Mouse (Mus musculus) limb, embryonic 14.5 days (tissue): Measurements from ENCODE around the gene Cfap61. TPM values are rescaled to one million over a fixed set of nuclear protein-coding genes. Genes with fewer than 3 reads are reported as not detected.

ENCODE experiments used
- ATAC-seq: fragments of 200-750 bp; cut with Nextera tagmentation; 2 replicates; pipeline ENCODE4 v1.8.0; 2017; ENCODE audit warnings: low read depth, moderate number of reproducible peaks, moderate TSS enrichment; ENCODE audit not compliant: low FRiP score
- DNase-seq: peaks from one replicate; pipeline ENCODE4 v3.0.0-alpha.2; 2015; ENCODE audit warnings: low spot score
- H3K27ac ChIP-seq: fragments of 300-500 bp; sonication (generic); replicated peaks from 2 replicates; pipeline ENCODE4 v1.5.1; 2014; ENCODE audit warnings: low read depth, mild to moderate bottlenecking, low read length, moderate library complexity, mixed read lengths
- H3K27me3 ChIP-seq: fragments of 300-500 bp; sonication (generic); 2 replicates; pipeline ENCODE4 v1.6.1; 2014; ENCODE audit warnings: low read length, mixed read lengths; ENCODE audit not compliant: control insufficient read depth, insufficient read depth
- H3K36me3 ChIP-seq: fragments of 300-500 bp; sonication (generic); 2 replicates; pipeline ENCODE4 v1.6.1; 2014; ENCODE audit warnings: mild to moderate bottlenecking, low read length, moderate library complexity, mixed read lengths; ENCODE audit not compliant: control insufficient read depth, insufficient read depth
- H3K4me1 ChIP-seq: fragments of 300-500 bp; sonication (generic); 2 replicates; pipeline ENCODE4 v1.6.1; 2014; ENCODE audit warnings: antibody characterized with exemption, low read length, mixed read lengths; ENCODE audit not compliant: control insufficient read depth, insufficient read depth
- H3K4me2 ChIP-seq: fragments of 300-500 bp; sonication (generic); replicated peaks from 2 replicates; pipeline ENCODE4 v1.6.1; 2014; ENCODE audit warnings: low read depth, mild to moderate bottlenecking, low read length, moderate library complexity; ENCODE audit not compliant: severe bottlenecking
- H3K4me3 ChIP-seq: fragments of 300-500 bp; sonication (generic); replicated peaks from 2 replicates; pipeline ENCODE4 v1.5.1; 2014; ENCODE audit warnings: low read length
- H3K9ac ChIP-seq: fragments of 300-500 bp; sonication (generic); 2 replicates; pipeline ENCODE4 v1.6.1; 2014; ENCODE audit warnings: mild to moderate bottlenecking, low read depth, low read length, moderate library complexity; ENCODE audit not compliant: severe bottlenecking
- H3K9me3 ChIP-seq: fragments of 300-500 bp; sonication (generic); 2 replicates; pipeline ENCODE4 v1.6.1; 2016; ENCODE audit warnings: low read length; ENCODE audit not compliant: control insufficient read depth
- POLR2A ChIP-seq: fragments of 200-500 bp; IDR thresholded peaks from 2 replicates; pipeline ENCODE4 v1.8.0; 2012; ENCODE audit warnings: inconsistent platforms, mild to moderate bottlenecking, moderate library complexity, borderline replicate concordance; ENCODE audit not compliant: insufficient read depth, insufficient read length; ENCODE audit errors: extremely low read depth
- WGBS: fragments of 180-500 bp; shearing (Covaris S2); extraction: QIAGEN DNeasy Blood & Tissue Kit; methylation state at CpG from one replicate; pipeline ENCODE4 v1.1.7; 2014; 5-methylcytosine and 5-hydroxymethylcytosine counted together
- polyA plus RNA-seq, 2 experiments: library from polyadenylated mRNA; depleted of rRNA in 1 of 2; stranded (reverse) in 1 of 2; unstranded in 1 of 2; fragments of >200 nt; fragmentation: Nextera tagmentation in 1 of 2; extraction: Ambion mirVana in 1 of 2; gene quantifications; 2 replicates each; pipeline versions ENCODE4 v1.2.1 to v1.2.3; 2012 to 2014

Gene Cfap61
- polyA plus RNA-seq, 2 experiments, result 0.15 TPM; not detected in 1

DNA sequence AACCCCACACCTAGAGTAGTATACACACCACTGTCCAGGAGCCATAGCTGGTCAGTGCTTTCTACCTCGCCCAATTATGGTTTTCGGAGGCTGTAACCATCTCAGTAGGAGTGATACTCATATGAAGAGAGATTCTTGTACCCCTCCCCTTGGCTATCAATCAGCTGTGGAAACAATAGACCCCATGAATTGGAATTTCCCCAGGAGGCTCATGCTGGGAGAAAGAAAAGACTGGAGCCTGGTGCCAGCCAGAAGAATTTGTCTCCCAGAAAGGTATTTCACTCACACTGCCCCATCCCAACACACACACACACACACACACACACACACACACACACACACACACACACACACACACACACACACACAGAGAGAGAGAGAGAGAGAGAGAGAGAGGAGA, 55.9 kb downstream of the Cfap61 start:
- Histone ChIP-seq H3K36me3 (no peaks in the 10 kb centered on the region), H3K9me3 (no peaks in the 10 kb centered on the region), H3K4me3 (no peak overlapping the region), H3K27me3 (no peaks in the 10 kb centered on the region), H3K27ac (no peak overlapping the region), H3K9ac (no peak overlapping the region), H3K4me1 (no peaks in the 10 kb centered on the region), H3K4me2 (no peak overlapping the region)
- 72% methylated on average over 2 of the region's 2 CpGs for WGBS
- TF ChIP-seq POLR2A, result no peak
- DNase-seq (no peak), ATAC-seq (no peak)

DNA sequence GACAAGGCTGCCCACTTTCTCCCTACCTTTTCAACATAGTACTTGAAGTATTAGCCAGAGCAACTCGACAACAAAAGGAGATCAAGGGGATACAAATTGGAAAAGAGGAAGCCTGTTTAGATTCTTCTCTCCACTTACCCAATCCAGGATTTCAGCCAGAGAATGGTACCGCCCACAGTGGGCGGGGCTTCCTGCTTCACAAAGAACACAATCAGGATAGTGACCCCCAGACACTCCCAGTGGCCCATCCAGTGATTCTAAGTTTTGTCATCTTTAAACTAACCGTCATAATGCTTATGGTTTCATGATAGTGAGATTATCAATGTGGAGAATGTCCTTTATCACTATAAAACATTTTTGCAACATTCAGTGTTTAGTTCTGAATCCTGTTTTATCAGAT, 61.9 kb downstream of the Cfap61 start:
- H3K27ac ChIP-seq, result no peak overlapping the region
- TF ChIP-seq POLR2A, result no peak
- H3K9me3 ChIP-seq, result no peaks in the 10 kb centered on the region
- no peak overlapping the region for H3K4me2 ChIP-seq
- no peaks in the 10 kb centered on the region for H3K4me1 ChIP-seq
- no peak overlapping the region for H3K4me3 ChIP-seq
- WGBS, result 57% methylated on average over 4 of the region's 4 CpGs
- ATAC-seq (no peak), DNase-seq (no peak)
- no peaks in the 10 kb centered on the region for H3K27me3 ChIP-seq
- H3K9ac ChIP-seq, result no peak overlapping the region
- no peaks in the 10 kb centered on the region for H3K36me3 ChIP-seq

DNA sequence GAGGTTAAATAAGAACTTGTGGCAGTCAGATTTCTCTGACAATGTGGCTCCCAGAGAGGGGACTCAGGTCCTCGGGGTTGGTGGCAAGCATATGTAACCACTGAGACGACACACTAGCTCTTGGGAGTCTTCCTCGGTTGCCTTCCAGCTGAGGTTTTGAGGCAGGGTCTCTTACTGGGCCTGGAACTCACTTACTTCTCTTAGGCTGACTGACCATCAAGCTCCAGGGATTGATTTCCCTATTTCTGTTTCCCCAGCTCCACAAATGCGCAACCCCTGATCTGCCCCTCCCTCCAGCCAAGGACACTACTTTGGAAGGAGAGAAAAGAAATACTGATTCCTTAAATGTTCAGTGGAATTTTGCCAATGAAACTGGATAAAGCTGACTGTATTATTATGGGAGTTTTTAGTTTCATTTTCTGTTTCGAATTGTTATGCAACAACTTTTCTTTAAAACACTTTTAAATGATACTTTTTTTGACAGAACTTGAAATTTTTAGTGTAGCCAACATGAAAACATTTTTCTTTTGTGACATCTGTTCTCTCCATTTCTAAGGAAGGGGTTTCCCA, 63.5 kb downstream of the Cfap61 start:
- ATAC-seq (no peak), DNase-seq (no peak)
- no peaks in the 10 kb centered on the region for H3K36me3 ChIP-seq
- H3K4me3 ChIP-seq, result no peak overlapping the region
- WGBS, result 76% methylated on average over 5 of the region's 5 CpGs
- no peak for TF ChIP-seq POLR2A
- H3K9me3 ChIP-seq, result no peaks in the 10 kb centered on the region
- H3K27ac ChIP-seq, result no peak overlapping the region
- no peak overlapping the region for H3K9ac ChIP-seq
- no peak overlapping the region for H3K4me2 ChIP-seq
- no peaks in the 10 kb centered on the region for H3K4me1 ChIP-seq
- no peaks in the 10 kb centered on the region for H3K27me3 ChIP-seq

DNA sequence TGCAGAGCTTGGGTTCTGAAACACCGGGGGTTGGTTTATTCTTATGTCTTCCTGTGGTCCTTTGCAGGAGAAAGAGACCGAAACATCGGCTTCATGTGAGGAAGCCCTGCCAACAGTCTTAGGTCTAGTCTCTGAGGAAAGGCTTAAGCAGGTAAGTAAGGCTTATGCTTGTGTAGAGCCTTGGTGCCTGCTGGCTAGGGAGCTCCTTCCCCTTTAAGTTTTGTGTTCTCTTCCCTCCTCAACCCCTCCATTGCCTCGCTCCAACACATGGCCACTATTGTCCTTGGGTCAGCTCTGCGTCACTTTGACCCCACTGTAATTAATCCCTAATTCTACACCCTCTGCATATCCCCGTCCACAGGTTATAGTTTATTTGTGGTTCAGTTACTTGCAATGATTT, 74.2 kb downstream of the Cfap61 start:
- no peak overlapping the region for H3K4me3 ChIP-seq
- no peaks in the 10 kb centered on the region for H3K27me3 ChIP-seq
- WGBS, result 80% methylated on average over 6 of the region's 6 CpGs
- H3K36me3 ChIP-seq, result no peaks in the 10 kb centered on the region
- no peak for DNase-seq
- H3K9ac ChIP-seq, result no peak overlapping the region
- H3K9me3 ChIP-seq, result no peaks in the 10 kb centered on the region
- ATAC-seq, result no peak
- no peak for TF ChIP-seq POLR2A
- H3K4me2 ChIP-seq, result no peak overlapping the region
- H3K4me1 ChIP-seq, result no peaks in the 10 kb centered on the region
- no peak overlapping the region for H3K27ac ChIP-seq

DNA sequence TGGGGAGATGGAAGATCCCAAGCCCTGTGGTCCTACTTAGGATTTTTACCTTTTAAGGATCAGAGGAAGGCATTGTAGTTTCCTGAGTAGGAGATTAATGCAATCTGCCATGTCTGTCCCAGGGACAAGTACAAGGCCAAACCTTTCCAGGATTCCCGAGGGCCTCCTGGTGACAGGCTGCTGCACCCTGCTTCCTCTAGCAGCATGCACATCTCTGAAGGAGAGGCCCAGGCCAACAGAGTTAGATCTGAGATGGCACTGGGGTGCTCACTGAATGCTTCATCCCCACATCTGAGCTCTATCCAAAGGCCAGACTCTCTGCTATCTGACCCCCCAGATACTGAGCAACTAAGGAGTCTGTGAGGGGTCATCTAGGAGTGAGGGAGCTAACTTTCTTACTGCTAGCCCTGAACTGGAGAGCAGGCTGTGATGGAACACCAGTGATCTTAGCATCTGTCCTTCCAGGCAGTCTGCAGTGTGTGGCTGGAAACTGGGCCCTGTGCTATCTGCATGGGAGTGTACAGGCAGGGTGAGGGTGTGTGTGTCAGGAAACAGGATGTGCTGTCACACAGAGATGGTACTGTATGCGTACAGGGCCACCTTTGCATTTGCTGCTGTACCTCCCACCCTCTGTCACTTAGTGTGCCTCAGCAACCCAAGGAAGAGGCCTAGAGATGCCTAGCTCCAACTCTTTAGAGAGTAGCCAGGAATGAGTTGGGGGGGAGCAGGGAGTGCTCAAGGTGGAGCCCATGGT, 75.2 kb downstream of the Cfap61 start:
- Histone ChIP-seq H3K27me3 (no peaks in the 10 kb centered on the region), H3K27ac (no peak overlapping the region), H3K4me3 (no peak overlapping the region), H3K4me2 (no peak overlapping the region), H3K4me1 (no peaks in the 10 kb centered on the region), H3K9me3 (no peaks in the 10 kb centered on the region), H3K9ac (no peak overlapping the region), H3K36me3 (no peaks in the 10 kb centered on the region)
- DNase-seq (no peak), ATAC-seq (no peak)
- WGBS, result 58% methylated on average over 2 of the region's 2 CpGs
- TF ChIP-seq POLR2A, result no peak

DNA sequence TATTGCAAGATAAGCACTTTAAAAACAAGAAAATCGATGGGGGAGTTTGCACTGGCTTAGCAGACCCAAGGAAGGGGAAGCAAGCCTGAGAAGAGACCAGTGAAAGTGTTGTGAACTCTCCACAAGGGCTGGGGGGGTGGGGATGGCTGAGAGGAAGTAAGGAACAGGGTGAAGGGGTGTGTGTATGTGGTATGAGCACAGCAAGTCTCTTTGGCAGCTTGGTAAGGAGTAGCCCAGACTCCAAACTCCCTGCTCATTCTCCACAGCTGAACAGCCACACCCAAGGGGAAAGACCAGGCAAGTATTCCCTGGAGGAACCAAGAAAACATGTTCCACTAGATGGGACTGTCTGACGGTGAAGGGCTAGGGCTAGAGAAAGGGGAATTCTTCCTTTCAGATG, 76.2 kb downstream of the Cfap61 start:
- WGBS, result 38% methylated on average over 2 of the region's 2 CpGs
- H3K9me3 ChIP-seq, result no peaks in the 10 kb centered on the region
- H3K27me3 ChIP-seq, result no peaks in the 10 kb centered on the region
- DNase-seq (no peak), ATAC-seq (no peak)
- H3K4me2 ChIP-seq, result no peak overlapping the region
- no peak overlapping the region for H3K4me3 ChIP-seq
- no peak for TF ChIP-seq POLR2A
- no peaks in the 10 kb centered on the region for H3K36me3 ChIP-seq
- no peak overlapping the region for H3K9ac ChIP-seq
- no peak overlapping the region for H3K27ac ChIP-seq
- 0 out of 2 replicates have a peak, but pooled peaks cover 3% of the 10 kb centered on the region for H3K4me1 ChIP-seq
